Mouse (Mus musculus): ENCODE measurements around the gene Isca1.
"Not testable (repeated sequence)": the region's sequence is repeated elsewhere in the genome, so short reads cannot be mapped to it uniquely, and the experiment has no call there.

The Isca1 gene

DNA sequence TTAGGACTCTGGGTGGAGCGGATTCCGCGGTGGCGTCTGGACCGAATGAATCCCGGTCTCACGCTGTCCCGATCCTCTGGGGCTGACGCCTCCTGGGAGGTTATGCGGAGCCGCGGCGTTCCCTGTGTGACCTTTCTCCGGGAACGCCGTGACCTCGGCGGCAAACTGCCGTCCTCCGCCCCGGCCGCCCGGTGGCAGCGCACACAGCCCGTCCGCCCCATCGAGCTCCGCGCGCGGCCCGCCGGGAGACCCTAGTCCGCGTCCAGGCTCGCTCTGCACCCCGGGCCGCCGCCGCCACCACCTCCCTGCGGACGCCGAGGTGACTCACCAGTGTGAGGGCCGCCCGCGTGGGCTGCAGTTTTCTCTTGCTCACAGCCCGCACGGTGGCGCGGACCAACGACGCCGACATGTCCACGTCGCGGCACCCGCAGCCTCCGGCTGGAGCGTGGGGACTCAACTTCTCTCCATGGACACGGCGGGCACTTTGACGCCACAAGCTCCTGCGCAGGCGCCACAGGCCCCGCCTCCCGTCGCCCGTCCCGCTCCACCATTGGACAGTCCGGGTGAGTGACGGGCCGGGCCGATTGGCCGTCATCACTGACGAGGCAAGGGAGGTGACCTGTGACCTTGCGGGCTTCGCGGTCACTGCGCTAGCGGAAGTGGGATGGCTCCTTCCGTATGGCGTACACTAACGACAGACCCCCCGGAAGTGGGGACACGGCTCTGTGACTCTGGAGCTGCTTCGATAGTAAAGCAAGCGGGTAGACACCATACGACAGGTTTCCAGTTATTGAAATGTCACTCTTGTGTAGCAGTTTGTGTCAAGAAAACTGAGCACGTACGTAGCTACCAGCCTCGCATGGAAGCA is at the start of gene Isca1:
Isca1 (minus strand) TSS at position 515 of the 868 bp plus-strand sequence.
- peak; percentile 99 for DNase-seq

- no peak for DNase-seq
These were observed 47.7 kb upstream of the Isca1 start for GRCm38 (mm10) chr13:59817352-59817751.

DNA sequence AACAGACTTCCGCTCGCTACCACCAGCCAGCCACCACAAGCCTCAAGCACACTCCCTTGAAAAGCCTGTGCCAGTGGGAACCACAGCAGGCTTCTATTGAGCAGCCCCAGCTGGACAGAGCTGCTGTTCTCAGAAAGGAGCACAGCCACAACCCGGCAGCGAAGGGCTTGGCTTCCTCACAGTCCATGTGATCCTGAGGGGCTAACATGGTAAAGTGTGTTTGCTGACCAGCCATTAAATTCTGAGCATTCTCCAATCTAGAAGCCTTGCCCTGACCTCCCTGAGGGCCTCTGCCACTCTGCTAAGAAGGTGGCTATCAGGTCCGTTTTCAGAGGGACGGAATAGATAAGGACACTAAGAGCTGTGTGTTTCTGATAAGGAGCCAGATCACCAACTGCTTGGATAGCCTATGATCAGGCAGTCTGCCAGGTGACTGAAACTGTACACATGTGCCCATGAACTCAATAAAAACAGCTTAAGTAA is 44.5 kb upstream of the Isca1 start:
- no peak for DNase-seq

DNA sequence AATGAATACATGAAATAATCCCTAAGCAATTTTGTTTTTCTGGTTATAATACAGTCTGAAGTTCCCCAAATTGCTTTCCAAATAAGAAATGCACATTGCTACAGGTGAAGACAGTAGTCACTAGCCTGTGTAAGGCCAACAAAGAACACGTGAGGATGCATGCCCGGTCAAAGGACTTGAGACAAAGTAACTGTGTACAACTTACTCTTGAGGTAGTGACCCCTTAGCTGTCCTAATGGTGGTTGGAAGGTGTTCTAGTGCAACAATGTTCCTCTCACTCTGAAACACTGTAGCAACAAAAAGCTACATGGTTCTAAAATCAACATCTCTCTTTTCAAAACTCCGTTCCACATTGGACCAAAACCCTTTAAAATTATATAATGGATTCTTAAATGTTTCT is 42.0 kb upstream of the Isca1 start:
- no peak for DNase-seq

DNA sequence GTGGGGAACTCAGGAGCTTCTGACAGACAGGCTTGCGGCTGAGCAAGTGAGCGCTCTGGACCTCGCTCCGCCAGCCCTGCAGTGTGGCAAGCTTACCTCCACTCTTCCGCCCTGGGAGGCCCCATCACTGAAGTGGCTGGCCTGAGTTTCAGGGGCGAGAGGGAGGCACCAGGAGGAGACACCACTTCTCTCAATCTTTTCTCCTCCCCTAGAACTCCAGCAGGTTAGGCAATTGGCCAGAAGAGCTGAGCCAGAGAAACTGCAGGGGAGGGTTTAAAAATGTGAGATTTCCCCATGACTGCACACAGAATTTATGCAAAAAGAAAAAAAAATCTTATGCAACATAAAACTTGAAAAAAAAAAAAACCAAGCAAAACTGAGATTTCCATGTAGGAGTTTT is 31.4 kb upstream of the Isca1 start:
- DNase-seq: no peak

GRCm38 (mm10) chr13:59800077-59800476 is 30.5 kb upstream of the Isca1 start:
- DNase-seq: no peak

- DNase-seq: no peak
These were observed 28.7 kb upstream of the Isca1 start for GRCm38 (mm10) chr13:59798306-59798705.

GRCm38 (mm10) chr13:59796466-59796848 is 26.8 kb upstream of the Isca1 start:
- no peak for DNase-seq

- DNase-seq: no peak
These were observed 26.3 kb upstream of the Isca1 start for GRCm38 (mm10) chr13:59795807-59796465.

GRCm38 (mm10) chr13:59794786-59795185 is 25.2 kb upstream of the Isca1 start:
- peak; percentile 54 for DNase-seq

GRCm38 (mm10) chr13:59782145-59782544 is 12.5 kb upstream of the Isca1 start, which contains the start of gene Gm49354:
Gene Gm49354 (minus strand): TSS chr13:59782245.
- DNase-seq: no peak

DNA sequence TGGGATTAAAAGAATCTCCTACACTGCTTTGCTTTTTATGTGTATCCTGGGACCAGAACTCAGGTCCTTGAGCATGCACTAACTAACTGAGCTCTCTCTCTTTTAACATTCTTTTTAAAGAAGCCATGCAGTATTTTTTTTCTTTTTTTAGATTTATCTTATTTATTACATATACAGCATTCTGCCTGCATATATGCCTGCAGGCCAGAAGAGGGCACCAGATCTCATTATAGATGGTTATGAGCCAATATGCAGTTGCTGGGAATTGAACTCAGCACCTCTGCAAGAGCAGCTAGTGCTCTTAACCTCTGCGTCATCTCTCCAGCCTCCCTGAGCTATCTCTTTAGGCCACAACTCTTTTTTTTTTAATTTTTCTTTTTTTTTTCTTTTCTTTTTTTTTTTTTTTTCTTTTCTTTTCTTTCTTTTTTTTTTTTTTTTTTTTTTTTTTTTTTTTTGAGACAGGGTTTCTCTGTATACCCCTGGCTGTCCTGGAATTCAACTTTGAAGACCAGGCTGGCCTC is 10.2 kb upstream of the Isca1 start:
- not testable (repeated sequence) for DNase-seq

DNA sequence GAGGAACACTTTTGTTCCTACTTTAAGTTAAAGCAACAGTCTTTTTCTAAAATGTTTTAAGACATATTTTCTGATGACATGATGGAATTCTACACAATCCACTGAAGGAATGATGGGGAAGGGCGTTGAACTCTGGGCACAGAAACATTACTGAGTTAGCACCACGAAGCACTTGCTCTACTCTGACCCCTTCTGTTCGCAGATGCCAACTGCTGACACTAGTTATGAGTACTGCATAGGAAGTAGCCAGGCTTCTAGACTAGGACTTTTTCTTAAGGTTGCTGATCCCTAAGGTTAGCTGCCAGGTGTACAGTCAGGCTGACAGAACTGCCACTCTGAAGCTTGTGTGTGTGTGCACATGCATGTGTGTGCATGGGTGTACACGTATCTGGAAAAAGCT is 9.6 kb upstream of the Isca1 start:
- no peak for DNase-seq

DNA sequence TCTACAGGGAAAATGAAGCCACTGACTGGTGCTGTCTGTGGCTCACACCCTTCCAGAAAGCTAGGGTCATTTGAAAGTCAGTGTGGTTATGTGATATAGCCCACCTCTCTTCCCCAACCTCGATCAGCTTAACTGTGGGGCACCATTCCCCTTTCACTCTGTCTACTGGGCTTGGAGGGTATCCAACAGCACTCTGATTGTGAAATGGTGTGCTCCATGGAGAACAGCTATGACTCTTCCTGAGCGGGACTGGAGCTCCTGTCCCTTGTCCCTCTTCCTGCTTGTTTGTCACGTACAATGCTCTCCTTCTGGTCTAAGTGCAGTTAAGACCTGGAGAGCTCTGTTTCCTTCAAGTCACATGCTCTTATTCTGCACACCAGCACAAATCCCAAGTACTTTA is 5.6 kb upstream of the Isca1 start:
- DNase-seq: no peak

DNA sequence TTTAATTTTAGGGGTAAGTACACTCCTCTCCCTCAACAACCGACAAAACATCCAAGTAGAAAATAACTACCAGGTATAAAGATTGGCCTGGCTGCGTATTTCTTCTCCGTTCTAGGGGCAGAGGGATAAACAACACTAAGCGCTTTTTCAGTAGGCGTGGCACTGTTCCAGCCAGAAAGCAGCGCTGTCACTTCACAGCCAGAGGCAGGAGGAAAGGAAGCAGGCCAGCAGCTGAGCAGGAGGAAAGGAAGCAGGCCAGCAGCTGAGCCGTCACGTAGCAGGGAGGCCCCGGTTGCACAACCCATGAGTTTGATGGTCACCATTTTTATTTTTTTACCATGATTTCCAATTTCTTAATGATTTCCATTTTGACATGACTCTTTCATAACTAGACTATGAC is 1.6 kb upstream of the Isca1 start:
- peak; percentile 55 for DNase-seq

GRCm38 (mm10) chr13:59770847-59771246 is 1.2 kb upstream of the Isca1 start:
- peak; percentile 40 for DNase-seq

- peak; percentile 85 for DNase-seq
These were observed 553 bp upstream of the Isca1 start for GRCm38 (mm10) chr13:59770164-59770562.

GRCm38 (mm10) chr13:59768531-59768930 is 1.1 kb downstream of the Isca1 start:
- DNase-seq: peak; percentile 55

- DNase-seq: peak; percentile 32
These were observed 2.7 kb downstream of the Isca1 start for GRCm38 (mm10) chr13:59766786-59767515.

DNA sequence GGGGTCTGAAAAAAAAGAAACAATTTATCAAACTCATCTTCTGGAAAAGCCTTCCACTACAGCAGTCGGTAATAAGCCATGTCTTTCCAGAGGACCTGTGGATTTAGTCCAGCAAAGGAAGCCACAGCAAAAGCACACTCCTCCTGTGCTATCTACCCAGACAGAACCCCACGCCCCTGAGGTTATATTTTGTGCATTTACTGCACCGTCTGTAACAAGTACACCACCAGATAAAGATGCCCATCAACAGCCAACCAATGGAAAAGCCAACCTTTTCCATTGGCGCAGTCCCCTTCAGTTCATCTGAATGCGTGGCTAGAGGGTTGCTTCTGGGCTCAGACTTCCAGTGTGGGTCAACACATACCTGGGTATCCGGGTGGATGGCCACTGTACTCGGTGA is 6.8 kb downstream of the Isca1 start:
- DNase-seq: no peak

- no peak for DNase-seq
These were observed 12.7 kb downstream of the Isca1 start for GRCm38 (mm10) chr13:59756906-59757305.

- no peak for DNase-seq
These were observed 19.3 kb downstream of the Isca1 start for GRCm38 (mm10) chr13:59750310-59750709.

GRCm38 (mm10) chr13:59746711-59747110 is 22.9 kb downstream of the Isca1 start, which contains the start of gene 1700014D04Rik:
Gene 1700014D04Rik (minus strand): TSS chr13:59746752.
- DNase-seq: no peak

All from cerebellum, adult 9-10 months (tissue).